Comparison of ENCODE assay signal across 27 mouse cellular contexts in the genomic region with DNA sequence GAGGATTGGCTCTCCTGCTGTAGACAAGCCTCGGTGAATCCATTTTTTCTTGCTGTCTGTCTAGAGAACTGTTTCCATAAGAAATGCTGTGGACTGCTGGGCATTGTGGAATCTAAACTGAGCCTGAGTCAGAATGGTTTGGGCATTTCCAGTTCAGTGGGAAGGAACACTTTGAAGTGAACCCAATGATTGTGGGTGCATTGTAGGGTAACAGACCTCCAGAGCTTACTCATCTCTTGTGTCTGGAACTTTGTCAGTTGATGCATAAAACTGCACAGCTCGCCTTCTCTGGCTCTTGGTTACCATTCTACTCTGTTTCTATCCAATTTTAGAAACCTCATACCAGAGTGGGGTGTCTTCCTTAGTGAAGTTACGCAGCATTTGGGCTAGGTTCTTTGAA. TPM values are rescaled to one million over a fixed set of nuclear protein-coding genes. Genes with fewer than 3 reads are reported as not detected.
DNase-seq lines count a peak whose midpoint lies in the region; ATAC-seq and TF ChIP-seq lines count a peak whose summit lies in the region.
"Had no signal": no experiment of that assay in that cellular context is flagged by ENCODE, and none has a peak within 500 bp of the region (broad histone marks: within the 10 kb centered on the region; RNA-seq: fewer than 3 reads in every experiment).

No protein-coding gene starts in this region.

- no peak overlapping the region for H3K4me3 ChIP-seq in layer of hippocampus, adult 2 months
- H3K4me3 ChIP-seq in liver, embryonic 11.5 days (ENCODE audit: low read depth, low read length): no peak overlapping the region
- H3K4me3 ChIP-seq in cortical plate, adult 2 months (ENCODE audit: insufficient read depth, low read length): no peak overlapping the region
- H3K4me3 ChIP-seq: embryonic facial prominence, embryonic 10.5 days; embryonic facial prominence, embryonic 15.5 days; forebrain, embryonic 12.5 days; hindbrain, embryonic 13.5 days; lung, embryonic 15.5 days; stomach, embryonic 15.5 days had no signal

- no peaks in the 10 kb centered on the region for H3K4me1 ChIP-seq in liver, embryonic 11.5 days (replicated peaks; ENCODE audit: control insufficient read depth, insufficient read depth, low read length)
- H3K4me1 ChIP-seq in cortical plate, adult 2 months (ENCODE audit: control insufficient read depth, insufficient read depth, low read length): peaks cover 10% of the 10 kb centered on the region; the same call in 1 of the 2 replicates
- H3K4me1 ChIP-seq: embryonic facial prominence, embryonic 10.5 days; embryonic facial prominence, embryonic 15.5 days; forebrain, embryonic 12.5 days; hindbrain, embryonic 13.5 days; lung, embryonic 15.5 days; stomach, embryonic 15.5 days had no signal

- no peak for TF ChIP-seq CTCF in layer of hippocampus, adult 2 months (conservative IDR thresholded peaks at IDR 0.05)
- TF ChIP-seq CTCF in cortical plate, adult 2 months (IDR thresholded peaks at IDR 0.05; ENCODE audit: extremely low read depth, insufficient read depth, low read length): no peak

- H3K27me3 ChIP-seq in liver, embryonic 11.5 days (replicated peaks; ENCODE audit: control insufficient read depth, insufficient read depth, low read length): no peaks in the 10 kb centered on the region
- H3K27me3 ChIP-seq: embryonic facial prominence, embryonic 15.5 days; forebrain, embryonic 12.5 days; hindbrain, embryonic 13.5 days; lung, embryonic 15.5 days; stomach, embryonic 15.5 days had no signal

- H3K9ac ChIP-seq in liver, embryonic 11.5 days (ENCODE audit: low read depth, low read length): no peak overlapping the region
- H3K9ac ChIP-seq: embryonic facial prominence, embryonic 15.5 days; forebrain, embryonic 12.5 days; forebrain, postnatal 0 days; hindbrain, embryonic 13.5 days; lung, embryonic 15.5 days; stomach, embryonic 15.5 days had no signal

- 87% methylated on average over 3 of the region's 3 CpGs for WGBS in liver, embryonic 11.5 days

- H3K4me2 ChIP-seq in liver, embryonic 11.5 days: no peak overlapping the region
- H3K4me2 ChIP-seq: embryonic facial prominence, embryonic 15.5 days; forebrain, embryonic 12.5 days; heart, embryonic 11.5 days; hindbrain, embryonic 13.5 days; lung, embryonic 15.5 days; midbrain, embryonic 11.5 days; stomach, embryonic 15.5 days had no signal

- no peak for DNase-seq in frontal cortex, postnatal 25 days (ENCODE audit: low spot score in 2 of 2)
- peak in 1 of 2 experiments; percentile 37 for DNase-seq in layer of hippocampus, adult 2 months (ENCODE audit: low spot score in 2 of 2)
- no peak for DNase-seq in layer of hippocampus, adult 9-10 months (ENCODE audit: low spot score)
- DNase-seq in liver, embryonic 11.5 days (ENCODE audit: low spot score): peak; percentile 14
- no peak for DNase-seq in liver
- no peak for DNase-seq in lung, postnatal 4 days
- DNase-seq: adrenal gland, postnatal 25 days; cerebellum, adult 18-20 months; cerebellum, postnatal 14 days; forebrain, postnatal 0 days; gastrocnemius, postnatal 14 days; heart, postnatal 36 days; kidney, adult 11 months; kidney, postnatal 25 days; thymus, postnatal 14 days had no signal

- H3K27ac ChIP-seq in layer of hippocampus, adult 2 months: 0 out of 2 replicates have a peak overlapping the region, but pooled peaks have one; percentile 18
- H3K27ac ChIP-seq in liver, embryonic 11.5 days (ENCODE audit: low read depth, low read length): no peak overlapping the region
- H3K27ac ChIP-seq in cortical plate, adult 2 months (ENCODE audit: insufficient read depth, low read length): peak overlapping the region; percentile 82; the same call in 1 of the 2 replicates
- H3K27ac ChIP-seq: embryonic facial prominence, embryonic 10.5 days; embryonic facial prominence, embryonic 15.5 days; forebrain, embryonic 12.5 days; hindbrain, embryonic 13.5 days; lung, embryonic 15.5 days; stomach, embryonic 15.5 days had no signal

- H3K9me3 ChIP-seq in liver, embryonic 11.5 days (ENCODE audit: control insufficient read depth, low read length): no peaks in the 10 kb centered on the region
- H3K9me3 ChIP-seq: embryonic facial prominence, embryonic 10.5 days; embryonic facial prominence, embryonic 15.5 days; forebrain, embryonic 12.5 days; G1E; hindbrain, embryonic 13.5 days; lung, embryonic 15.5 days; stomach, embryonic 15.5 days had no signal

- TF ChIP-seq POLR2A in cortical plate, adult 2 months (IDR thresholded peaks at IDR 0.05; ENCODE audit: extremely low read depth, insufficient read depth, low read length): no peak

- peaks cover 17% of the 10 kb centered on the region; the same call in 1 of the 2 replicates for H3K36me3 ChIP-seq in liver, embryonic 11.5 days (ENCODE audit: control insufficient read depth, insufficient read depth, low read length)

- ATAC-seq in frontal cortex, adult (ENCODE audit: low TSS enrichment): peak; percentile 73
- no peak for ATAC-seq in liver, embryonic 11.5 days (replicated peaks; ENCODE audit: low FRiP score)
- ATAC-seq: forebrain, postnatal 0 days; midbrain, embryonic 16.5 days had no signal

RNA-seq across cellular contexts. Expression of gene Mob4, which starts 27.2 kb away (rescaled TPM):
- 10 to 100 TPM; 56.8 to 59.4 TPM for total RNA-seq in layer of hippocampus, adult 2 months (2021)
- polyA plus RNA-seq in liver, embryonic 11.5 days (2014; fragmentation: Nextera tagmentation; extraction: Ambion mirVana): 82.1 and 94.4 TPM in 2 replicates
- 39.2 and 39.8 TPM in 2 replicates for polyA plus RNA-seq in cortical plate, adult 2 months (2012; rRNA removed)
